Mouse (Mus musculus): ENCODE results near the gene Limch1.

- TF ChIP-seq EP300 (optimal IDR thresholded peaks at IDR 0.05) (no peak), CTCF (IDR thresholded peaks at IDR 0.05; ENCODE audit: low read depth) (no peak)
These were observed 34.7 kb downstream of the Limch1 start for GRCm38 (mm10) chr5:66780371-66780770.

All from stomach, postnatal 0 days (tissue).